Mouse (Mus musculus): ENCODE results near the gene Col5a2. TPM values are rescaled to one million over a fixed set of nuclear protein-coding genes. Genes with fewer than 3 reads are reported as not detected.
A peak's percentile ranks its signal among the peaks of the same experiment; 100 is the strongest.
"Not testable (repeated sequence)": the region's sequence is repeated elsewhere in the genome, so short reads cannot be mapped to it uniquely, and the experiment has no call there.

Col5a2 gene
- 85.6 and 90.8 TPM in 2 replicates for polyA plus RNA-seq (2016; fragmentation: Nextera tagmentation; extraction: Ambion mirVana)

DNA sequence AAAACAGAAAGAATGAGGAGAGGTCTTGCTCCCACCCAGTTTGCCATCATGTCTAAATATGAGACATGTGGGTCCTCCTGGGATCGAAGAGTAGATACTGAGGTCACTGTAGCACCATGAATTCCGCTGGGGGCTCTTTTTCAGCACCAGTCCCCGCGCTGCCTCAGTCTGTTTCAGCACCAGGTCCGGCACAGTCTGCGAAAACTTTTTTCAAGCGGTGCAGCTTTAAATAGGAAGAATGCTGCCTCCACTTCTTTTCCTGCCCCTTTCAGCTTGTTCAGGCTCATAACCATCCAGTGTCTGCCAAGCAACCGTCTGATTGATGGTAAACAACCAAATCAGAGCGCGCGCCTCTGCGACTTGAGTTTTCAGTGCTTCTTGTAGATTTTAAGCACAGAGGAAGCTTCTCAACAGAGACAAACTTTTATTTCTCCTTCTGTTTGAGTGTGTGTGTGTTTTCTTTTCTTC lies at the start of gene Col5a2:
Col5a2 (minus strand) TSS at position 418 of the 468 bp plus-strand sequence.
- WGBS = 17% methylated on average over 12 of the region's 12 CpGs
- H3K4me1 ChIP-seq = peaks cover 3% of the 10 kb centered on the region; the same call in 1 of the 2 replicates

DNA sequence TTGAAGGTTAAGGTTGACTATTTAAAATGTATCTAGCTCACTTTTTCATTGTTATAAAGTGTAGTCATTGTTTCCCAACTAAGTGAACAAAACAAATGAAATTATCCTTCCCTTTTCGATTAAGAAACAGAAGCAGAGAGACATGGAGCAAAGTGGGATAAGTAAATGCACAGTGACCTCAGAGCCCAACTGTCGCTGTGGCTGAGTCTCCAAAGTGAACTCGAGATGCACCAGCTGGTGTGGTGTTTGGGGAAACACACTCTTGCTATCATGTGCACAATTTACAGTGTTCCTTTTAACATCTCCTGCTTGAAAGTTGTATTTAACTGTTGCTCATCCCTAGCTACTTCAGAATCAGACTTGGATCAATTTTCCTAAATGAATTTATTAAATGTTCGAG lies 47.4 kb upstream of the Col5a2 start:
- Histone ChIP-seq H3K4me3 (no peak overlapping the region), H3K27ac (no peak overlapping the region)
- 76% methylated on average over 4 of the region's 4 CpGs for WGBS

More for the DNA sequence above, at the start of gene Col5a2:
- peak within 1 kb of the TSS; percentile 53 for H3K4me3 ChIP-seq
- no peaks in the 10 kb centered on the region for H3K27me3 ChIP-seq
- H3K4me2 ChIP-seq (replicated peaks) = peak within 1 kb of the TSS; percentile 48
- ATAC-seq (ENCODE audit: insufficient number of reproducible peaks, insufficient read depth, low FRiP score, low TSS enrichment) = peak; percentile 70; the same call in 1 of the 2 replicates
- H3K27ac ChIP-seq = peak within 1 kb of the TSS; percentile 89
- H3K36me3 ChIP-seq = no peaks in the 10 kb centered on the region
- peak within 1 kb of the TSS; percentile 66 for H3K9ac ChIP-seq
- no peaks in the 10 kb centered on the region for H3K9me3 ChIP-seq

DNA sequence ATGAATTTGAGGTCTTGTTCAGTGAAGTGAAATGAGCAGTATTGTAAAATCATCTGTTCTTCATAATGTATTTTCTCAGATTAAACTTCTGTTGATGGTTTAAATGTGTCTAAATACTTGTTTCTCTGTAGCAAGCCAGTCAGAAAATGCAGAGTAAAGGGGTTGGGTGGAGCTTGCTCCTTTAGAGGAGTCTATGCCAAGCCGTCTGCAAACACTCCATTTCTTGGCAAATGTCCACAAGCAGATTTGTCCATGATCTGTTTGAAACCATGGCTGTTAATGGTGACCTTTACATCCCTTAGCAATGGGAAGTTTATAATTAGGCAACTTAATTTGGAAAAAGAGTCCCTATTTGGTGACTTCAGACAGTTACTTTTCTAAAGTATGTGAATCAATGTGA lies 38.8 kb upstream of the Col5a2 start:
- H3K4me2 ChIP-seq (replicated peaks) = no peak overlapping the region
- ATAC-seq (ENCODE audit: insufficient number of reproducible peaks, insufficient read depth, low FRiP score, low TSS enrichment) = no peak
- H3K4me1 ChIP-seq = no peaks in the 10 kb centered on the region
- 39% methylated on average over 1 of the region's 1 CpGs for WGBS
- no peak overlapping the region for H3K9ac ChIP-seq
- H3K4me3 ChIP-seq = no peak overlapping the region
- no peaks in the 10 kb centered on the region for H3K9me3 ChIP-seq
- H3K27me3 ChIP-seq = no peaks in the 10 kb centered on the region
- H3K27ac ChIP-seq = no peak overlapping the region
- H3K36me3 ChIP-seq = no peaks in the 10 kb centered on the region

More for the DNA sequence above, 47.4 kb upstream of the Col5a2 start:
- no peak overlapping the region for H3K4me2 ChIP-seq (replicated peaks)
- H3K27me3 ChIP-seq = no peaks in the 10 kb centered on the region
- H3K4me1 ChIP-seq = no peaks in the 10 kb centered on the region
- no peaks in the 10 kb centered on the region for H3K9me3 ChIP-seq
- H3K36me3 ChIP-seq = no peaks in the 10 kb centered on the region
- H3K9ac ChIP-seq = no peak overlapping the region
- no peak for ATAC-seq (ENCODE audit: insufficient number of reproducible peaks, insufficient read depth, low FRiP score, low TSS enrichment)

DNA sequence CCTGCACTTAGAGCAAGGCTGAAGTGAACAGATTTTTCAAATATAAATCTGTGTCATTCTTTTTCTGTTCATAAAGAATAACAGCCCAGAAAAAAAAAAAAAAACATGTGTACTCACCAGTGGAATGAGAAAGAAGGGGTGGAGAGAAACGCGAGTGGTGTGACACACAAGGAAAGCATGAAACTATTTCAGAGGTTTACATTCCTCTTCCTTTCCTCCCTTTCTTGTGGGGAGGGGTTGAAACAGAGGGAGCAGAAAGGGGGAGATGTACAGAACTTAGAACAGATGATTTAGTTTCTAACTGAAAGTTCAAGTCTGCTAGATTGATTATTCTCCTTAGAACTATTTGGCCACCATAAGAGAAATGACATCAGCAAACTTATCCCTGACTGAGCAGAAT lies 38.1 kb upstream of the Col5a2 start:
- H3K36me3 ChIP-seq = no peaks in the 10 kb centered on the region
- no peak for ATAC-seq (ENCODE audit: insufficient number of reproducible peaks, insufficient read depth, low FRiP score, low TSS enrichment)
- H3K9me3 ChIP-seq = no peaks in the 10 kb centered on the region
- H3K4me3 ChIP-seq = no peak overlapping the region
- no peaks in the 10 kb centered on the region for H3K4me1 ChIP-seq
- no peak overlapping the region for H3K27ac ChIP-seq
- H3K4me2 ChIP-seq (replicated peaks) = no peak overlapping the region
- no peak overlapping the region for H3K9ac ChIP-seq
- WGBS = 57% methylated on average over 2 of the region's 2 CpGs
- no peaks in the 10 kb centered on the region for H3K27me3 ChIP-seq

DNA sequence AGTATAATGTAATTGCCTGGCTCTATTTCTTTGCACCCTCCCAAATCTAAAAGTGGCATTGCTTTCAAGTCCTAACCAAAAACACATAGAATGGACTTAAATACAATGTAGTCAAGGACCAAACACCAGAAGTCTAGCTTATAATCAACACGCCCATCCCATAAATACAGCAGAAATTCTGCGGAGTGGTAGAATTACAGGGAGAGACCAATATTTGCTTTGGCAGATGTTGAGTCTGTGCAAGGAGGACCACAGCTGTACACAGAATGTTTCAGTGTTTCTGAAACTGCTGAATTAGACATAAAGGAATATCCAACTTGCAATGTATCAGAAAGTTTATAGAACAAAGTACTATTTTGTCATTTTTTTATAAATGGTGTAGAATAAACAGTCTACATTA lies 28.4 kb upstream of the Col5a2 start:
- no peaks in the 10 kb centered on the region for H3K36me3 ChIP-seq
- no peak for ATAC-seq (ENCODE audit: insufficient number of reproducible peaks, insufficient read depth, low FRiP score, low TSS enrichment)
- no peak overlapping the region for H3K4me3 ChIP-seq
- H3K27me3 ChIP-seq = no peaks in the 10 kb centered on the region
- H3K9ac ChIP-seq = no peak overlapping the region
- no peak overlapping the region for H3K27ac ChIP-seq
- no peaks in the 10 kb centered on the region for H3K4me1 ChIP-seq
- WGBS = 90% methylated on average over 2 of the region's 2 CpGs
- no peaks in the 10 kb centered on the region for H3K9me3 ChIP-seq
- no peak overlapping the region for H3K4me2 ChIP-seq (replicated peaks)

DNA sequence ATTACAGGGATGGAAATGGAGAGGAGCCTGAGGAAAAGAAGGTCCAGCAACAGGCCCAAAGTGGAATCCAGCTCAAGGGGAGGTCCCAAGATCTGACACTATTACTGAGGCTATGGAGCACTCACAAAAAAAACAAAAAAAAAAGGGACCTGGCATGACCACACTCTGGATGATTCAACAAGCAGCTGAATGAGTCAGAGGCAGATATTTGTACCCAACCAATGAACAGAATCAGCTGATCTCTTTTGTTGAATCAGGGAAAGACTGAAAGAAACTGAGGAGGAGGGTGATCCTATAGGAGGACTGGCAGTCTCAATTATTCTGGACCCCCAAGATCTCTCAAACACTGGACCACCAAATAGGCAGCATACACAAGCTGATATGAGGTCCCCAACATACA lies 24.4 kb upstream of the Col5a2 start:
- not testable (repeated sequence) for H3K27me3 ChIP-seq; H3K27ac ChIP-seq; ATAC-seq (ENCODE audit: insufficient number of reproducible peaks, insufficient read depth, low FRiP score, low TSS enrichment); H3K4me1 ChIP-seq; H3K36me3 ChIP-seq; H3K4me3 ChIP-seq; H3K9me3 ChIP-seq; H3K9ac ChIP-seq; H3K4me2 ChIP-seq (replicated peaks)

DNA sequence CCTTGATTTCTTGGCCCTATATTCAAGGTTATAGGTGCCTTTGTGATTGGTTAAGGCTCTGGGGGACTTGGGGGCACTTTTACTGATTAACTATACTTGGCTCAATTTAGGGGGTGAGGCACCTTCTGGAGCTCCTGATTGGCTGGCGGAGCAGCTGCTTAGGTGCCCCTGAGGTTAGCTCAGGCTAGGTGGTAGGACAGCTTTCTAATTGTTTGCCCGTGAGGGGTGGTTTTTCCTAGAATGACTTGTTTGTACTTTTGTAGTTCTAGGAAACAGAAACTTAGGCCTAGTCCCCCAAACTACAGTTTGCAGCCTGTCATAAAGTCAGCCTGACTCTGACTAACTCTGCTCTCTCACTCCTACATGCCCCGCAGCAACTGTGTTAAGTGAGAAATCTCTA lies 20.5 kb upstream of the Col5a2 start:
- Histone ChIP-seq H3K4me2 (replicated peaks) (no peak overlapping the region), H3K9ac (no peak overlapping the region), H3K4me1 (no peaks in the 10 kb centered on the region), H3K36me3 (no peaks in the 10 kb centered on the region), H3K9me3 (no peaks in the 10 kb centered on the region), H3K4me3 (no peak overlapping the region), H3K27ac (no peak overlapping the region), H3K27me3 (no peaks in the 10 kb centered on the region)
- 79% methylated on average over 3 of the region's 3 CpGs for WGBS
- ATAC-seq (ENCODE audit: insufficient number of reproducible peaks, insufficient read depth, low FRiP score, low TSS enrichment) = no peak

DNA sequence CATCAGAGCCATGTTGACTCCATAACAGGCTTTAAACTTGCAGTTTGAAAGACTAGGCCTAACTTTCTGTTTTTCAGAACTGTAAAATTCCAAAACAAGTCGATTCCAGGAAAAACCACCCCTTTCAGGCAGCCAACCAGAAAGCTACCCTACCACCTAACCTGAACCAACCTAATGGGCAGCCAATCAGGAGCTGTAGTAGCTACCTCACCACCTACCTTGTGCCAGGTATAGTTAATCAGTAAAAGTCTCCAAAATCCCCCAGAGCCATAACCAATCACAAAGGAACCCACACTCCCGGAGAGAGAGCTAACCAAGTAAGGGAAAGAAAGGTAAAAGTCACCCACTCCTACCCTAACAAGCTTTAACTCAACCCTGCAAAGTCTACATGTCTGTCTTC lies 18.4 kb upstream of the Col5a2 start:
- H3K27me3 ChIP-seq = no peaks in the 10 kb centered on the region
- no peak overlapping the region for H3K4me3 ChIP-seq
- 72% methylated on average over 2 of the region's 2 CpGs for WGBS
- no peak overlapping the region for H3K9ac ChIP-seq
- H3K36me3 ChIP-seq = no peaks in the 10 kb centered on the region
- no peak for ATAC-seq (ENCODE audit: insufficient number of reproducible peaks, insufficient read depth, low FRiP score, low TSS enrichment)
- H3K4me1 ChIP-seq = no peaks in the 10 kb centered on the region
- no peaks in the 10 kb centered on the region for H3K9me3 ChIP-seq
- no peak overlapping the region for H3K4me2 ChIP-seq (replicated peaks)
- no peak overlapping the region for H3K27ac ChIP-seq

DNA sequence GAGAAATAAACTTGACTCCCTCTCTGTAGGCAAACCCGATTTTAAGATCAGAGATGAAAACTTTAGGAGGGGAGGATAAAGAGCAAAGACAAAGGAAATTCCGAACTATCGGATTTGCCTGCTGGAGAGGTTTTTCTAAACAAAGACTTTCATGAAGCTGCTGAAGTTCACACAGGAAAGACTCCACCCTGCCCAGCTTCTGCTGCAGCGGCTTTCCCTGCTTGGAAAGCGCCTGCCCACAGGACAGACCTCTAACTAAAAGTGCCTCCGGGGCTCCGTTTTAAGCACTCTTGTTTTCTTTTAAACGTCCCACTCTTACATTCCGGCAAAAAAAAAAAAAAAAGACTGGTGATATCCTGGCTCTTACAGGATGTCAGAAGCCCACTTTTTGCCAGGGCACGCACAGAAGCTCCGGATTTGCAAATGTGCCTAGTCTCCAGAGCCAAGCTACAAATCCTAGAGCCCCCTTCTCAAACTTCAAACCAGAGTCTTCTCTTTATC lies 791 bp downstream of the Col5a2 start:
- H3K4me1 ChIP-seq = peaks cover 3% of the 10 kb centered on the region; the same call in 1 of the 2 replicates
- peak overlapping the region; percentile 48 for H3K4me2 ChIP-seq (replicated peaks)
- H3K4me3 ChIP-seq = peak overlapping the region; percentile 53
- no peak; the same call in none of the 2 replicates for ATAC-seq (ENCODE audit: insufficient number of reproducible peaks, insufficient read depth, low FRiP score, low TSS enrichment)
- peak overlapping the region; percentile 89 for H3K27ac ChIP-seq
- H3K36me3 ChIP-seq = no peaks in the 10 kb centered on the region
- WGBS = 2% methylated on average over 11 of the region's 11 CpGs
- no peaks in the 10 kb centered on the region for H3K9me3 ChIP-seq
- no peaks in the 10 kb centered on the region for H3K27me3 ChIP-seq
- H3K9ac ChIP-seq = peak overlapping the region; percentile 66

DNA sequence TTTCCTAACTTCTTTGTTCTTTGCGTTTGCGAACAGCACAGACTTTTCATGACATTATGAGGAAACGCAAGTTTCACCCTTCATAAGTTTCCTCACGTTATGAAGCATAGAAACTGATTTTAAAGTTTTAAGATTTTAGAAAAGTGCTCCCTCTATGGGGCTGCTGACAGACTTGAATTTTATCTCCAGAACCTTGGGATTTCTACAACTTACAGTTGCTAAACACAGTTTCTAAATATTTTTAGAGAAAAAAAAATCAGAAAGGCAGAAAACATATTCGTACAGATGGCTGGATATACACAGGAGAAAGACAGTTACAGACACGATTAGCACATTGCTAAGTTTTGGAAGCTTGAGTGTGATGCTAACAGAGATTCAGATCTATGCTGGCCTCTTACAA lies 1.6 kb downstream of the Col5a2 start:
- WGBS = 36% methylated on average over 6 of the region's 6 CpGs
- Histone ChIP-seq H3K9ac (peak overlapping the region; percentile 66), H3K36me3 (no peaks in the 10 kb centered on the region), H3K9me3 (no peaks in the 10 kb centered on the region), H3K4me3 (peak overlapping the region; percentile 53), H3K4me1 (peaks cover 3% of the 10 kb centered on the region; the same call in 1 of the 2 replicates), H3K4me2 (replicated peaks) (peak overlapping the region; percentile 48), H3K27me3 (no peaks in the 10 kb centered on the region), H3K27ac (peak overlapping the region; percentile 89)
- no peak for ATAC-seq (ENCODE audit: insufficient number of reproducible peaks, insufficient read depth, low FRiP score, low TSS enrichment)

DNA sequence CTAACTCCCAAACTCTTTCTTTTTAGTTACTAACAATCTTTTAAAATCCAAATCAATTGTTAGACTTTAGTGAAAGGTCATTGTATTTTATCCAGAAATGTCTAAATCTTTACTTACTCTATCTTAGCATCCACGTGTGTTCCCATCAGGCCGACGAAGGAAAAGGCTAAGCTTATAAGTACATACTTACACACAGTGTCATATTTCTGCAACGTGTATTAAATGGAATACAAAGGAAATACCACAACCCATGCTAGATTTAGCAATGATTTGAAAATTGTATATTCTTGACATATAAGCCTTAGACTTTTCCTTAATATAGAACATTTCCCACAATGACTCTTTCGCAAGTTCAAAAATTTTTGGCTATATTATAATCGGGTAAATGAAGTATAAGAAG lies 2.6 kb downstream of the Col5a2 start:
- Histone ChIP-seq H3K4me1 (peaks cover 3% of the 10 kb centered on the region; the same call in 1 of the 2 replicates), H3K27ac (no peak overlapping the region), H3K4me3 (no peak overlapping the region), H3K27me3 (no peaks in the 10 kb centered on the region), H3K36me3 (no peaks in the 10 kb centered on the region), H3K4me2 (replicated peaks) (no peak overlapping the region), H3K9ac (no peak overlapping the region), H3K9me3 (no peaks in the 10 kb centered on the region)
- 76% methylated on average over 6 of the region's 6 CpGs for WGBS
- no peak for ATAC-seq (ENCODE audit: insufficient number of reproducible peaks, insufficient read depth, low FRiP score, low TSS enrichment)

DNA sequence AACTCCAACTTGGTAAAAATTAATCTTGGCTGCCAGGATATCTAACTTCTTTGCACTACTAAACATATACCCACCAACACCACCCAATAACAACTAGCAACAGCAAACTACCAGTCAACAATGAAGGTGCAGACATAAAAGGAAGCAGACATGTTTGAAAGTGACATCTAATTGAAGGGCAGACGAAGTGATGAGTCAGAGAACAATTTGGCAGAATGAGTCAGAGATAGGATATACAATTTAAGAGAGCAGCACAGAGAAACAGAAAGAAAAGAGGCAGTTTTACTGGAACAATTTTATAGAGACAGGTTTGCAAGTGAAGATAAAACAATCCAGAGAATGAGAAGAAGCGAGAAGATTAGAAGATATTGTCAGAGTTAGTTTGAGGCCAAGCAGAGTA lies 8.1 kb downstream of the Col5a2 start:
- H3K4me3 ChIP-seq = no peak overlapping the region
- no peak overlapping the region for H3K27ac ChIP-seq
- H3K4me2 ChIP-seq (replicated peaks) = no peak overlapping the region
- H3K4me1 ChIP-seq = no peaks in the 10 kb centered on the region
- H3K27me3 ChIP-seq = no peaks in the 10 kb centered on the region
- no peak overlapping the region for H3K9ac ChIP-seq
- WGBS = 81% methylated on average over 2 of the region's 2 CpGs
- H3K9me3 ChIP-seq = no peaks in the 10 kb centered on the region
- no peaks in the 10 kb centered on the region for H3K36me3 ChIP-seq
- ATAC-seq (ENCODE audit: insufficient number of reproducible peaks, insufficient read depth, low FRiP score, low TSS enrichment) = no peak

Data from embryonic facial prominence, embryonic 12.5 days (tissue).